Mouse (Mus musculus): ENCODE results near the gene Sft2d1. TPM values are rescaled to one million over a fixed set of nuclear protein-coding genes. Genes with fewer than 3 reads are reported as not detected.
"Not testable (repeated sequence)": the region's sequence is repeated elsewhere in the genome, so short reads cannot be mapped to it uniquely, and the experiment has no call there.

Sft2d1 gene
- polyA plus RNA-seq, 1 experiment, result 6.2 TPM

DNA sequence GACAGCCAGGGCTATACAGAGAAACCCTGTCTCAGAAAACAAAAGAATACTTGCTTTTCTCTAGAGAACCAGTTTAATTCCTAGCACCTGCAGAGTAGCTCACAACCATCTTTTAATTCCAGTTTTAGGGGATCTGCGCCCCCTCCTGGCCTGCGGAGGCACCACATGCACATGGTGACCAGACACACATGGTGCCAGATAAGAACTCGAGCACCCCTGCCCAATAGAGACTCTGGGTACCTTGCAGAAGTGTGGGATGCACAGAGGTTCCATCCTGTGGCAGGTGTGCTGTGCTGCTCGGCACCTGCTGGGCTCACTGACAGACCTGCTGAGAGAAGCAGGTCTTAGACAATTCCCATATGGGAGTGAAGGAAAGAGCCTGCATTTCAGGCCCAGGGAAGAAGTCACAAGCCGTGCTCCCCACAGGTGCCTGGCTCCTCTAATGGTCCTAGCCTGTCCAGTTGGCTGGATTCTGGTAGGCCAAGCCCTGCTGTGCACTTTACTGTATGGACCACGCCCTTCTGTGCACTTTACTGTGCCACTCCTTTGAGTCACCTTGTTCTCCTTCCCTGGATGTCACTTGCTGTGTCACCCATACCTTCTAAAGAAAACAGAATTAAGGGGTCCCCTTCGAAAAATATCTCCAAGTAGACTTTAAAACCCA lies 17.7 kb downstream of the Sft2d1 start:
- no peak for TF ChIP-seq TAL1 (IDR thresholded peaks at IDR 0.05; ENCODE audit: low read length)
- no peak for TF ChIP-seq GATA1 (IDR thresholded peaks at IDR 0.05; ENCODE audit: low read length)
- Histone ChIP-seq H3K4me1 (ENCODE audit: control insufficient read depth) (no peaks in the 10 kb centered on the region), H3K4me3 (replicated peaks) (no peak overlapping the region), H3K36me3 (ENCODE audit: control insufficient read depth) (peaks cover 28% of the 10 kb centered on the region), H3K27me3 (ENCODE audit: control insufficient read depth) (no peaks in the 10 kb centered on the region), H3K9me3 (ENCODE audit: control insufficient read depth, low read length) (no peaks in the 10 kb centered on the region)

- H3K27me3 ChIP-seq (ENCODE audit: control insufficient read depth), result no peaks in the 10 kb centered on the region
- TF ChIP-seq GATA1 (IDR thresholded peaks at IDR 0.05; ENCODE audit: low read length) (no peak), TAL1 (IDR thresholded peaks at IDR 0.05; ENCODE audit: low read length) (no peak)
Measured at GRCm38 (mm10) chr17:8330602-8331001, 19.7 kb downstream of the Sft2d1 start.

DNA sequence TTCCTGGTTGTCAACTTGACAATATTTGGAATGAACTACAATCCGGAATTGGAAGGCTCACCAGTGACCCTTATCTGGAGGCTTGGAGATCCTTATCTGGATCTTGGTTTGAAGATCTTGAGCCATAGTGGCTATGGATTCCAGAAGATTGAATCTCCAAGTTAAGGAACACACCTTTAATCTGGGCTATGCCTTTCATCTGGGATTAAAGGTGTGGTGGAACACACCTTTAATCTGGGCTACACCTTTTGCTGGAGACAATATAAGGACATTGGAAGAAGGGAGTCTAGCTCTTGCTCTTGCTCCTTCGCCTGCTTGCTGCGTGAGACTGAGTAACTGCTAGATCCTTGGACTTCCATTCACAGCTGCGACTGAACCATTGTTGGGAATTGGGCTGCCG lies 26.3 kb downstream of the Sft2d1 start, which contains the start of gene Prr18:
Gene Prr18 (plus strand): TSS at position 301 of the 400 bp plus-strand sequence.
- H3K4me3 ChIP-seq (replicated peaks); H3K9me3 ChIP-seq (ENCODE audit: control insufficient read depth, low read length); H3K4me1 ChIP-seq (ENCODE audit: control insufficient read depth); H3K36me3 ChIP-seq (ENCODE audit: control insufficient read depth): not testable (repeated sequence)
- peaks cover 39% of the 10 kb centered on the region for H3K27me3 ChIP-seq (ENCODE audit: control insufficient read depth)

More at GRCm38 (mm10) chr17:8330602-8331001, 19.7 kb downstream of the Sft2d1 start:
- Histone ChIP-seq H3K36me3 (ENCODE audit: control insufficient read depth) (peaks cover 16% of the 10 kb centered on the region), H3K9me3 (ENCODE audit: control insufficient read depth, low read length) (no peaks in the 10 kb centered on the region), H3K4me3 (replicated peaks) (no peak overlapping the region), H3K4me1 (ENCODE audit: control insufficient read depth) (no peaks in the 10 kb centered on the region)

DNA sequence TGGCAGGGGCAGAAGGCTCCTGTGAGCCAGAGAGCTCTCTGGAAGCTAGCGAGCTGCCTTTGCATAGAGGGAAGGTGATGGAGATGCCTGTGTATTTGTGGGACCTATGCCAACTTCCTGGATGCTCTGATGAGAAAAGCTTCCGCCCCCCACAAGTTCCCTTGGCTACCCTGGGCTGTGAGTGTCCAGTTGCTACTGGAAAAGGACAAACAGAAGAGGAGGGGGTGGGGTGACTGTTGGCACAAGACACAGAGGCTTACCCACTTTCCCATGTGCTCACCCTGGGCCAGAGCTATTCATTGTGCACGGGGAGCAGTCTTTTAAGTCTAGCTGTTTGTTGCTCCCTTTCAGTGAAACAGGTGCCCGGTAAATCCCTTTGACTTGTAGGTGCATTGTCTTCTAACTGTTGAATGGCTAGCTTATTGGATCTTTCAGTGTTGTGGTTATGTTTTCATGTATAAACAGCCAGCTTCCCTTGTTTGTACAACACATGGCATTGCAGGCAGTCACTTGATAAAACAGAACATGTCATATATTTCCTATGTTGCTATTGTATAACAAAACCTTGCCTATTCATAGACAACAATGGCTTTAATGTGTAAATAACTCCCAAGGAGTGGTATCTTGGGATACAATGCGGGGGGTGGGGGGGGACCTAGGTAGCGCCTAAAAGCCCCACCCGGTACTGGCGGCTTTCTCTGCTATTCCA lies 28.9 kb downstream of the Sft2d1 start:
- no peaks in the 10 kb centered on the region; the same call in 1 of the 2 replicates for H3K9me3 ChIP-seq (ENCODE audit: control insufficient read depth, low read length)
- no peaks in the 10 kb centered on the region for H3K4me1 ChIP-seq (ENCODE audit: control insufficient read depth)
- peaks cover 49% of the 10 kb centered on the region for H3K27me3 ChIP-seq (ENCODE audit: control insufficient read depth)
- no peak for TF ChIP-seq TAL1 (IDR thresholded peaks at IDR 0.05; ENCODE audit: low read length)
- TF ChIP-seq GATA1 (IDR thresholded peaks at IDR 0.05; ENCODE audit: low read length), result no peak
- no peak overlapping the region for H3K4me3 ChIP-seq (replicated peaks)
- no peaks in the 10 kb centered on the region for H3K36me3 ChIP-seq (ENCODE audit: control insufficient read depth)

DNA sequence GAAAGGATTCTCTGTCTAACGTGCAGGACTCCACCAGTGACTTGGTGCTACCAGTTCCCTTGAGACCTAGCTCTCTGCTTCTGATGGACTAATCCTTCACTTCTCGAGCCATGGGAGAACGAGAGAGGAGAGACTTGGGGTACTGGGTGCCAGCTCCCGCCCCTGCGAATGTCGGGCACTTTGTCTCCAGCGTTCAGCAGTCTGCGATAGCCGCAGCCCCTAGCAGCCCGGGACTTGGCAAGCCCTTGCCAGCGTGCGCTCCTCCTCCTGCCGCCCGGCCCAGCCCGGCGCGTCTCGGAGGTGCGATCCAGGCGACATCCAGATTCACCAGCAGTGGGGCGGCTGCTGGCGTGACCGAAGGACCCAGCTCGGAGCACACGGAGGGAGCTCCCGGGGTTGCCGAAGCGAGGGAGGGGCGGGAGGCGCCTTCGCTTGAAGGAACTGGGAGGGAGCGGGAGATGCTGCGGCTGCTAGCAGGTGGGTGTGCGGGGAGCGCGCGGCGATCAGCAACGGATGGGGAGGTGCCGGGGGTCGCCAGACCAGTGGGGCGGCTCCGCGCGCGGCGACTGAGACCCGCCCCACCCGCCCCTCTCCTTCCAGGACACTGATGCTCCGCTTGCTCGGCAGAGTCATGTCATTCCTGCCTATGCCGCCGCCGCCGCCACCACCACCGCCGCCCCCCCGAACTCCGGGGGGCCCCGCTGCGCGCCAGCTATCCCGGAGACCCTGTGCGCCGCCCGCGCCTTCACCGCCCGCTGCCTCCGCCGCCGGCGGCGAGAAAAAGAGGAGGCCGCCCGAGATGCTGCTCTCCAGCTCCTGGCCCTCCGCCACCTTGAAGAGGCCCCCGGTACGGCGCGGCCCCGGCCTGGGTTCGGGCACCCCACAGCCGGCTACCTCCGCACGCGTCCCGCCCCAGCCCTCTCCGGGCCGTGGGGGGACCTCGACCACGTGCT lies 29.8 kb downstream of the Sft2d1 start:
- Histone ChIP-seq H3K4me3 (replicated peaks) (no peak overlapping the region), H3K27me3 (ENCODE audit: control insufficient read depth) (peaks cover 49% of the 10 kb centered on the region)
- TF ChIP-seq TAL1 (IDR thresholded peaks at IDR 0.05; ENCODE audit: low read length), result no peak
- no peak for TF ChIP-seq GATA1 (IDR thresholded peaks at IDR 0.05; ENCODE audit: low read length)

GRCm38 (mm10) chr17:8341360-8341963 lies 30.6 kb downstream of the Sft2d1 start:
- H3K27me3 ChIP-seq (ENCODE audit: control insufficient read depth), result peaks cover 49% of the 10 kb centered on the region
- TF ChIP-seq TAL1 (IDR thresholded peaks at IDR 0.05; ENCODE audit: low read length) (no peak), GATA1 (IDR thresholded peaks at IDR 0.05; ENCODE audit: low read length) (no peak)
- H3K9me3 ChIP-seq (ENCODE audit: control insufficient read depth, low read length), result no peaks in the 10 kb centered on the region; the same call in 1 of the 2 replicates
- H3K36me3 ChIP-seq (ENCODE audit: control insufficient read depth), result no peaks in the 10 kb centered on the region
- H3K4me3 ChIP-seq (replicated peaks), result no peak overlapping the region
- H3K4me1 ChIP-seq (ENCODE audit: control insufficient read depth), result no peaks in the 10 kb centered on the region

More for the DNA sequence above, 29.8 kb downstream of the Sft2d1 start:
- no peaks in the 10 kb centered on the region; the same call in 1 of the 2 replicates for H3K9me3 ChIP-seq (ENCODE audit: control insufficient read depth, low read length)
- no peaks in the 10 kb centered on the region for H3K4me1 ChIP-seq (ENCODE audit: control insufficient read depth)
- no peaks in the 10 kb centered on the region for H3K36me3 ChIP-seq (ENCODE audit: control insufficient read depth)

GRCm38 (mm10) chr17:8342706-8343105 lies 31.8 kb downstream of the Sft2d1 start:
- Histone ChIP-seq H3K9me3 (ENCODE audit: control insufficient read depth, low read length) (no peaks in the 10 kb centered on the region; the same call in 1 of the 2 replicates), H3K4me3 (replicated peaks) (no peak overlapping the region), H3K27me3 (ENCODE audit: control insufficient read depth) (peaks cover 49% of the 10 kb centered on the region), H3K4me1 (ENCODE audit: control insufficient read depth) (no peaks in the 10 kb centered on the region), H3K36me3 (ENCODE audit: control insufficient read depth) (no peaks in the 10 kb centered on the region)
- no peak for TF ChIP-seq TAL1 (IDR thresholded peaks at IDR 0.05; ENCODE audit: low read length)

GRCm38 (mm10) chr17:8343416-8343815 lies 32.5 kb downstream of the Sft2d1 start:
- Histone ChIP-seq H3K36me3 (ENCODE audit: control insufficient read depth) (no peaks in the 10 kb centered on the region), H3K4me1 (ENCODE audit: control insufficient read depth) (no peaks in the 10 kb centered on the region), H3K27me3 (ENCODE audit: control insufficient read depth) (peaks cover 48% of the 10 kb centered on the region), H3K9me3 (ENCODE audit: control insufficient read depth, low read length) (no peaks in the 10 kb centered on the region; the same call in 1 of the 2 replicates), H3K4me3 (replicated peaks) (no peak overlapping the region)
- TF ChIP-seq GATA1 (IDR thresholded peaks at IDR 0.05; ENCODE audit: low read length) (no peak), TAL1 (IDR thresholded peaks at IDR 0.05; ENCODE audit: low read length) (no peak)

All from erythroblast, embryonic 14.5 days (primary cell).